Mouse (Mus musculus): ENCODE data around the gene Nrap.

The Nrap gene

DNA sequence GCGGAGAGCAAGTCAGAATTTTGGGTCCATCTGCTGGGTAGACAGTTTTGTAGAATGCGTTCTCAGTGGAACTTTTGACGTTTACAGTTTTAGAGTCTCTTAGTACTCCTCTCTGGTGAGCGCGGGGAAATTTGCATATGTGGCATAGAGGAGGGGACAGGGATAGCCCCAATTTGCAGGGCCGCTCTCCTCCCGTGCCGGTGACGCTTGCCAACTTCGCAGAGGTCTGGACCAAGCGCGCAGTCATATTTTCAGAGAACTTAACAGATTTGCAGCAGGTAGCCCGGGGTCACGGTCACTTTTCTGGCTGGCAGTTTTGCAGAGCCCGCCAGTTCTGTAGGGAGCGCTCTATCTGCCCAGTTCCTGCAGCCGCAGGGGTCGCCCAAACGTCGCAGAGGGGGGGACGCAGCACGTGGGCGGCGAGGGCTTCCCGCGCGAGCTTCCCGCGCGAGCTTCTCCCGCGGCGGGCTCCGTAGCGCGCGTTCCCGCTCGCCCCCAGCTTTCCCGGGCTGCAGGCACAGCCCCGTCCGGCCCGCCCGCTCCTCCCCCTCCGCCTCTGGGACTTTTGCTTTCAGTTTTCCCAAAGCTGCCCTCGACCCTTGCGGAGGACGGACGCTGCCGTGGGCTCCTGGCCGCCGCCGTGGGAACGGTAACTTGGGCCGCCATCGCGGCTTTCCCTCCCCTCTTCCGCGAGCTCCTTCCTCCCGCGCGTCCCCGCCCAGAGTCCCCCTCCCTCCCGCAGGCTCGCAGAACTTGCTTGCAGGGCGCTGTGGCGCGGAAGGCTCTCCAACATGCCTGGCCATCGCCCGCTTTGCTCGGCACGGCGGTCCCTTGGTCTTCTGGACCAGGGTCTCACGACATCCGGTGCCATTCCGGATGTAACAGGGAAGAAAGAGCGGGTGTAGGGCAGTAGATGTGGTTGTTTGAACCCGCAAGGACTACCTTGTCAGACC is 7.1 kb upstream of the Nrap start, which contains the start of gene Casp7:
TSS of gene Casp7 (plus strand) at position 461 of the 953 bp plus-strand sequence.
- DNase-seq (ENCODE audit: low spot score in 2 of 2): peak; percentile 65 to 66

DNA sequence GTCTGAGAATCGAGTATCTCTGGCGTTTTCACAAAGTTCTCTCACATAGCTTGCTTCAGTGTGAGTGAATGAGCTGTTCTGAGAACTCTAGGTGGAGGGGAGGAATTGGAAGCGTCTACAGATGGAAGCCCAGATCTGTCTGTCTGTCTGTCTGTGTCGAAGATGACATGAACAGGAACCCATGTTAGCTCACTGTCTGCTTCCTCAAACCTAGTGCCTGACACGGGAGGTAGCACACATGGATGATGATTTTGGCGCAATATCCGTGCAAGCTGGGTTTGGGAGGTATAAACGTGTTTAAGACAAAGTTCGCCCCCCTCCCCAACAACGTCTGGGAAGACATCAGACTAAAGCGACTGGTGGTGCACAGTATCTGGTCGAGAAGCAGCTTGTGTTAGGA is 6.4 kb upstream of the Nrap start:
- no peak for DNase-seq (ENCODE audit: low spot score in 2 of 2)

GRCm38 (mm10) chr19:56395183-56395935 is 5.5 kb upstream of the Nrap start:
- DNase-seq (ENCODE audit: low spot score in 2 of 2): no peak

DNA sequence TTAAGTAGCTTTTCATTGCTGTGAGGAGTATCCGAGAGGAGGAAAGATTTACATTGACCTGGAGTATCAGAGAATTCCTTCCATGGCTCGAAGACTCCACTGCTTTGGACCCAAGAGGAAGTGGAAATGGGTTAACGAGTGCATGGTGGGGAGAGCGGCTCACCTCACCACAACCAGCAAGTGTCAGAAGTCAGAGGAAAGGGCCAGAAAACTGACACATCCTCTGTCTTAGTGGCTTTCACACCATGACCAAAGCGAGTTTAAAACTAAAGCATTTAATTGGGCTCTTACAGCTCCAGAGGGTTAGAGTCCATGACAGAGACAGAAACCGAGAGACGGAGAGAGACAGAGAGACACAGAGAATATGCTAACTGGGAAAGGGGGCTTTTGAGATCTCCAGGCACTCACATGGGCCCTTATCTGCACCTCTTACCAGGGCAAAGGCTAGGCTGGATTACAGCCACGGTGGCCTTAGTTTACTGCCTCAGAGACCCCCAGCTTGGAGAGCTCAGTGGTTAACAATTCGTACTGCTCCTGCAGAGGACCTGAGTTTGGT is 3.6 kb upstream of the Nrap start:
- DNase-seq (ENCODE audit: low spot score in 2 of 2): no peak

- peak in 1 of 2 experiments; percentile 23 for DNase-seq (ENCODE audit: low spot score in 2 of 2)
Observed at GRCm38 (mm10) chr19:56391307-56392046, 1.6 kb upstream of the Nrap start.

GRCm38 (mm10) chr19:56389176-56389575 is 661 bp downstream of the Nrap start:
- no peak for DNase-seq (ENCODE audit: low spot score in 2 of 2)

- no peak for DNase-seq (ENCODE audit: low spot score in 2 of 2)
Observed at GRCm38 (mm10) chr19:56387726-56388302, 2.0 kb downstream of the Nrap start.

GRCm38 (mm10) chr19:56386095-56386494 is 3.7 kb downstream of the Nrap start:
- DNase-seq (ENCODE audit: low spot score in 2 of 2): no peak

- DNase-seq (ENCODE audit: low spot score in 2 of 2): no peak
Observed at GRCm38 (mm10) chr19:56385546-56385945, 4.3 kb downstream of the Nrap start.

- no peak for DNase-seq (ENCODE audit: low spot score in 2 of 2)
Observed at GRCm38 (mm10) chr19:56381407-56381806, 8.4 kb downstream of the Nrap start.

DNA sequence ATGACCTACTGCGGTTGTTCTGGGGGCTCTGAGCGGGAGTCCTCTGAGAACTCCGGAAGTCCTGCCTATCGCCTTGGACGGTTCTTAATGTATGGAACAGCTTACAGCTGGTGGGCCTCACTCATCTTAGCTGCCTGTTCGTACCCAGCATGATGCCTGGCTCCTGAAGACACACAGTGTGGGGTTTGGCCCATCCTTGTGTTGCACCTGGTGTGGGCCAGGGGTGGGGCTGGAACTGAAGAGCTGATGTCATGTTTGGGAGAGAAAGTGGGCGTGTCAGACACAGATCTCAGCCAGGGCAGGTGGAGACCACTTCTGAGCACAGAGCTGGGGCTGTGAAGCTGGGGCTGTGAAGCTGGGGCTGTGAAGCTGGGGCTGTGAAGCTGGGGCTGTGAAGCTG is 9.5 kb downstream of the Nrap start:
- peak; percentile 75 to 82 for DNase-seq (ENCODE audit: low spot score in 2 of 2)

- no peak for DNase-seq (ENCODE audit: low spot score in 2 of 2)
Observed at GRCm38 (mm10) chr19:56378554-56379172, 11.2 kb downstream of the Nrap start.

GRCm38 (mm10) chr19:56378007-56378406 is 11.8 kb downstream of the Nrap start:
- no peak for DNase-seq (ENCODE audit: low spot score in 2 of 2)

DNA sequence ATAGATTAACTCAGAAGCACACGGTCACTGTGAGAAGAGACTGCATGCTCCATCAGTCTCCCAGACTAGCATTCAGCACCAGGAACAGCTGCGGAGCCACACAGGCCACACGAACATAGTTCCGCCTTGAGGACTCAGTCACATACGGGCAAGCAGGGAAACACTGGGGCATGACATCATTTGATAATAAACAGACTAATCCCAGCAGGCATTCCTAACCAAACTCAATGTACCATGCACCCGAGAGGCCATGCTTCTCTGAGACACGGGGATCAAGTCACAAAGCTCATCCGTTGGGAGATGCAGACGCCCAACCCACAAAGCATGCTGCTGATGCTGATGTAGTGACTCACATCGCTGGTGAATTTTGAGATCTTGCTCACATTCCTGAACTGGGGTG is 15.8 kb downstream of the Nrap start:
- DNase-seq (ENCODE audit: low spot score in 2 of 2): no peak

DNA sequence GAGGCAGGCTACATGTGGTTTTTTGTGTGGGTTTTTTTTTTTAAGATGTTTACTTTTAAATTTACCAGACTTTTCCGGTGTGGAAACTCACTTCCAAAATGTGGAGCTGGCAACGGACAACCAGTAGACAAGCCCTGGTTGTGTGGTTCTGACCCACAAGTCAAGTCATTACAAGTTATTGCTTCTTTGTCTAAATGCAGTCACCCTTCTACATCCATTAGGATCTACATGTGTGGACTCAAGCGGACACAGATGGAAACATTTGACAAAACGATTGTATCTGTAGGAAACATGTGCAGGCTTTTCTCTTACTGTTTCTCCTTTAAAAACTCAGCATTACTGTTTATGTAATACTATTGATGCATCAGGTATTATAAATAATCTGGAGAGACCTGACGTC is 16.6 kb downstream of the Nrap start:
- no peak for DNase-seq (ENCODE audit: low spot score in 2 of 2)

DNA sequence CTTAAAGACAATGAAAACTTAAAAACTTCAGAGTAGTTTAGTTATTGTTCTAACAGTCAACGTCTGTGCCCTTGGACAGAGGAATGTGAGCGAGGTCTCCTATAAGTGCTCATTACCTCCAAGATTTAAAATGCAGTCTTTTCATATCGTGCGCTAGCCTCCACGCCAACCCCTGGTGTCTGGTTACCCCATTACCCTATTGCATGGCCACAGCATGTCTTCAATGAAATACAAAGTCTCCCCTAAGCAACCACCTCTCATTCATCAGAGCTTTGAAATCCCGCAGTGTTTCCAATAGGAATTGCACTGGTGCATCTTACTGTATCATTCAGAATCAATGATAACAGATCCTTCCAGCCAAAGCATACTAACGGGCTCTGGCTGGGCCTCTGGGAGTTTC is 17.6 kb downstream of the Nrap start:
- no peak for DNase-seq (ENCODE audit: low spot score in 2 of 2)

GRCm38 (mm10) chr19:56370389-56371150 is 19.3 kb downstream of the Nrap start:
- DNase-seq (ENCODE audit: low spot score in 2 of 2): no peak

DNA sequence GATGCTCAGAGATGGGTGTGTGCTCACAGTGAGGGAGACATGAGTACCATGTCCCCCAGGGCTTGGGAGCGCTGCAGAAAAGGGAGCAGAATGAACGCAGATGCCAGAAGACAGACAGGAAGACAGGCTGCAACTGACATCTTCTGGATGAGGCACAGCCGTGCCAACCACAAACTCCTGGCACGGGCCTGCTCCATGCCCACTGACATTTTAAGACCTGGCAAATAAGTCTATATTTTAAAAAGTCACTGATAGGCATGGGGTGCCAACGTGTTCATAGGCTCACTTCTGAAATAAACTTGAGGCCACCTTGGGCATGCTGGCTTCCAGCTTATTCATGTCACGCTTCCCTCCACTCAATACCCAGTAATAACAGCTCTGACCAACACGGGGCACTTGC is 20.9 kb downstream of the Nrap start:
- DNase-seq (ENCODE audit: low spot score in 2 of 2): peak in 1 of 2 experiments; percentile 32

GRCm38 (mm10) chr19:56367778-56368177 is 22.1 kb downstream of the Nrap start:
- DNase-seq (ENCODE audit: low spot score in 2 of 2): no peak

DNA sequence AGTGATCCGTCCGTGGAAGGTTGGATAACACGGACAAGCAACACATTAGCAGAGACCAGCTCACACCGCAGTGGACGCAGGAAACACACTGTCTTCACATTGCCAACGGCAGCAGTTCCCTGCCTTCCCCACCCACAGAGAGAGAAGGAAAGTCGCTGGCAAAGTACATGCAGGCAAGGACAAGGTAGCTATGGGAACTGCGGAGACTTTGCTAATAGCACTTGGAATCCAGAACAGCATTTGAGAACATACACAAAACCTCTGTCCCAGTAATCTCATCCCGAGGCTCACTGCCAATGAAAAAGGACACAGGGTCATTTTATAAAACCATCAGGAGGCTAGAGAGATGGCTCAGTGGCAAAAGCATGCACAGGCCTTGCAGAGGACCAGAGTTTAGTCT is 23.2 kb downstream of the Nrap start:
- DNase-seq (ENCODE audit: low spot score in 2 of 2): no peak

Data from thymus, postnatal 10 days (tissue).